Mouse (Mus musculus) heart, postnatal 0 days (tissue): Measurements from ENCODE around the gene Pced1a. TPM values are rescaled to one million over a fixed set of nuclear protein-coding genes. Genes with fewer than 3 reads are reported as not detected.

ENCODE experiments used
- ATAC-seq: fragments of 200-750 bp; cut with Nextera tagmentation; 2 replicates; pipeline ENCODE4 v1.8.0; 2017; ENCODE audit warnings: low read depth, moderate number of reproducible peaks, moderate library complexity; ENCODE audit not compliant: insufficient read depth
- DNase-seq: peaks from one replicate; pipeline ENCODE4 v3.0.0-alpha.2; 2016; ENCODE audit warnings: low spot score
- H3K27ac ChIP-seq: fragments of 300-500 bp; sonication (generic); 2 replicates; pipeline ENCODE4 v1.5.1; 2014; ENCODE audit warnings: low read depth, mild to moderate bottlenecking
- H3K27me3 ChIP-seq: fragments of 300-500 bp; sonication (generic); 2 replicates; pipeline ENCODE4 v1.6.1; 2014; ENCODE audit warnings: low read length, mixed read lengths; ENCODE audit not compliant: control insufficient read depth, insufficient read depth
- H3K36me3 ChIP-seq: fragments of 300-500 bp; sonication (generic); replicated peaks from 2 replicates; pipeline ENCODE4 v1.6.1; 2014; ENCODE audit warnings: low read length, mixed read lengths; ENCODE audit not compliant: control insufficient read depth, insufficient read depth
- H3K4me1 ChIP-seq: fragments of 300-500 bp; sonication (generic); 2 replicates; pipeline ENCODE4 v1.6.1; 2014; ENCODE audit warnings: antibody characterized with exemption; ENCODE audit not compliant: control insufficient read depth, insufficient read depth
- H3K4me2 ChIP-seq: fragments of 300-500 bp; sonication (generic); 2 replicates; pipeline ENCODE4 v1.6.1; 2014; ENCODE audit warnings: low read depth, mild to moderate bottlenecking, low read length, moderate library complexity
- H3K4me3 ChIP-seq: fragments of 300-500 bp; sonication (generic); 2 replicates; pipeline ENCODE4 v1.5.1; 2014; ENCODE audit warnings: low read depth, low read length
- H3K9ac ChIP-seq: fragments of 300-500 bp; sonication (generic); replicated peaks from 2 replicates; pipeline ENCODE4 v1.6.1; 2014; ENCODE audit warnings: low read depth, low read length, mixed read lengths
- H3K9me3 ChIP-seq: fragments of 300-500 bp; sonication (generic); replicated peaks from 2 replicates; pipeline ENCODE4 v1.6.1; 2016; ENCODE audit warnings: low read length; ENCODE audit not compliant: control insufficient read depth
- CTCF ChIP-seq: IDR thresholded peaks from 2 replicates; pipeline ENCODE4 v1.5.1; 2016; ENCODE audit warnings: antibody characterized with exemption, control low read depth, low read depth
- EP300 ChIP-seq: IDR thresholded peaks from 2 replicates; pipeline ENCODE4 v1.6.1; 2016; ENCODE audit warnings: antibody characterized with exemption, low read depth
- WGBS: fragments of 180-500 bp; shearing (Covaris S2); extraction: QIAGEN DNeasy Blood & Tissue Kit; methylation state at CpG from one replicate; pipeline ENCODE4 v1.1.7; 2014; 5-methylcytosine and 5-hydroxymethylcytosine counted together
- polyA plus RNA-seq: library from polyadenylated mRNA; unstranded; fragments of >200 nt; fragmentation: Nextera tagmentation; extraction: Ambion mirVana; gene quantifications from 2 replicates; pipeline ENCODE4 v1.2.1, GENCODE M21; 2015
- total RNA-seq: library from RNA; depleted of rRNA; stranded (reverse); fragments of >200 nt; gene quantifications from 2 replicates; pipeline ENCODE4 v1.2.3, GENCODE M21; 2014; ENCODE audit warnings: low replicate concordance

Pced1a gene
- total and polyA plus RNA-seq, 2 experiments from 2014 or later: 2.7 to 6.4 TPM

GRCm38 (mm10) chr2:130411558-130412495 lies 12.7 kb downstream of the Pced1a start:
- H3K4me1 ChIP-seq: no peaks in the 10 kb centered on the region
- ATAC-seq (peak; percentile 81; the same call in 1 of the 2 replicates), DNase-seq (peak; percentile 73)
- no peaks in the 10 kb centered on the region for H3K9me3 ChIP-seq
- no peak overlapping the region for H3K27ac ChIP-seq
- no peak overlapping the region for H3K4me2 ChIP-seq
- no peaks in the 10 kb centered on the region for H3K27me3 ChIP-seq
- H3K9ac ChIP-seq: no peak overlapping the region
- no peaks in the 10 kb centered on the region for H3K36me3 ChIP-seq
- H3K4me3 ChIP-seq: no peak overlapping the region
- TF ChIP-seq EP300 (no peak), CTCF (peak; percentile 90)
- 31% methylated on average over 16 of the region's 16 CpGs for WGBS

- ATAC-seq: no peak
- Histone ChIP-seq H3K9me3 (no peaks in the 10 kb centered on the region), H3K4me1 (no peaks in the 10 kb centered on the region), H3K27ac (no peak overlapping the region), H3K4me3 (no peak overlapping the region), H3K27me3 (no peaks in the 10 kb centered on the region), H3K9ac (no peak overlapping the region), H3K4me2 (no peak overlapping the region), H3K36me3 (no peaks in the 10 kb centered on the region)
- 25% methylated on average over 6 of the region's 6 CpGs for WGBS
- no peak for TF ChIP-seq CTCF
- DNase-seq: no peak
Measured at GRCm38 (mm10) chr2:130408194-130408593, 16.3 kb downstream of the Pced1a start.

- 64% methylated on average over 2 of the region's 2 CpGs for WGBS
- Histone ChIP-seq H3K27me3 (no peaks in the 10 kb centered on the region), H3K36me3 (no peaks in the 10 kb centered on the region), H3K4me3 (no peak within 1 kb of the TSS), H3K4me1 (no peaks in the 10 kb centered on the region), H3K27ac (no peak within 1 kb of the TSS), H3K4me2 (no peak within 1 kb of the TSS), H3K9me3 (no peaks in the 10 kb centered on the region), H3K9ac (no peak within 1 kb of the TSS)
- DNase-seq (no peak), ATAC-seq (no peak)
- TF ChIP-seq CTCF (no peak), EP300 (no peak)
Measured at GRCm38 (mm10) chr2:130406178-130406577, 18.3 kb downstream of the Pced1a start, which contains the start of gene Tmem239. Gene Tmem239 (plus strand): TSS chr2:130406478.

- ATAC-seq: no peak
- no peaks in the 10 kb centered on the region for H3K4me1 ChIP-seq
- no peak within 1 kb of the TSS for H3K4me3 ChIP-seq
- no peaks in the 10 kb centered on the region for H3K27me3 ChIP-seq
- H3K9me3 ChIP-seq: no peaks in the 10 kb centered on the region
- 91% methylated on average over 1 of the region's 1 CpGs for WGBS
- TF ChIP-seq EP300: no peak
- no peak for TF ChIP-seq CTCF
- H3K4me2 ChIP-seq: no peak within 1 kb of the TSS
- no peak within 1 kb of the TSS for H3K9ac ChIP-seq
- no peaks in the 10 kb centered on the region for H3K36me3 ChIP-seq
- DNase-seq: no peak
- no peak within 1 kb of the TSS for H3K27ac ChIP-seq
Measured at GRCm38 (mm10) chr2:130404939-130405338, 19.6 kb downstream of the Pced1a start, which contains the start of the genes Gm28372 and 1700020A23Rik. Gene Gm28372 (plus strand): TSS chr2:130405239. Gene 1700020A23Rik (plus strand): TSS chr2:130405259.

- TF ChIP-seq CTCF (no peak), EP300 (no peak)
- WGBS: 63% methylated on average over 4 of the region's 4 CpGs
- ATAC-seq: no peak
- no peak overlapping the region for H3K27ac ChIP-seq
- H3K4me2 ChIP-seq: no peak overlapping the region
- H3K9ac ChIP-seq: no peak overlapping the region
- H3K4me1 ChIP-seq: peaks cover 12% of the 10 kb centered on the region; the same call in 1 of the 2 replicates
- H3K9me3 ChIP-seq: no peaks in the 10 kb centered on the region
- DNase-seq: no peak
- H3K36me3 ChIP-seq: no peaks in the 10 kb centered on the region
- no peak overlapping the region for H3K4me3 ChIP-seq
- peaks cover 18% of the 10 kb centered on the region for H3K27me3 ChIP-seq
Measured at GRCm38 (mm10) chr2:130401891-130402290, 22.6 kb downstream of the Pced1a start.
